Mouse (Mus musculus): ENCODE results near the gene Aatk. TPM values are rescaled to one million over a fixed set of nuclear protein-coding genes. Genes with fewer than 3 reads are reported as not detected.

Aatk gene
- polyA plus RNA-seq, 1 experiment from 2014 or later: 18.6 TPM

DNA sequence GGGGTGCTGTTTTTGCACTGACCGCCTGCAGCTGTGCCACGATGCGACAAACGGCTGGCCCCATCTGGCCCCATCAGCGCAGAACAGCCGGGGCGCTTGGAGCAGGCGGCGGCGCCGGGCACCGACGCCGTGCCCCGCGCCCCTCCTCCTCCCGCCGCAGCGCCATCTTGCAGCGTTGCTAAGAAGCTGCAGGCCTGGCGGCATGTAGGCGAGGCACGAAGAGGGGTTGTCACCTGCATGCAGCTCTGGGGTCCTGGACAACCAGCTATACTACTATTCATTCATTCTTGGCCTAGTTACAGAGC is 1.2 kb upstream of the Aatk start:
- peak overlapping the region; percentile 85; the same call in 1 of the 2 replicates for H3K27ac ChIP-seq
- H3K36me3 ChIP-seq: no peaks in the 10 kb centered on the region
- H3K9me3 ChIP-seq: no peaks in the 10 kb centered on the region
- peak overlapping the region; percentile 87 for H3K9ac ChIP-seq (replicated peaks)
- H3K4me2 ChIP-seq (replicated peaks): peak overlapping the region; percentile 86
- peak; percentile 57 for ATAC-seq
- H3K27me3 ChIP-seq: peaks cover 11% of the 10 kb centered on the region
- under 1% methylated on average over 21 of the region's 23 CpGs for WGBS
- peaks cover 53% of the 10 kb centered on the region for H3K4me1 ChIP-seq (replicated peaks)
- H3K4me3 ChIP-seq (replicated peaks): peak overlapping the region; percentile 65

DNA sequence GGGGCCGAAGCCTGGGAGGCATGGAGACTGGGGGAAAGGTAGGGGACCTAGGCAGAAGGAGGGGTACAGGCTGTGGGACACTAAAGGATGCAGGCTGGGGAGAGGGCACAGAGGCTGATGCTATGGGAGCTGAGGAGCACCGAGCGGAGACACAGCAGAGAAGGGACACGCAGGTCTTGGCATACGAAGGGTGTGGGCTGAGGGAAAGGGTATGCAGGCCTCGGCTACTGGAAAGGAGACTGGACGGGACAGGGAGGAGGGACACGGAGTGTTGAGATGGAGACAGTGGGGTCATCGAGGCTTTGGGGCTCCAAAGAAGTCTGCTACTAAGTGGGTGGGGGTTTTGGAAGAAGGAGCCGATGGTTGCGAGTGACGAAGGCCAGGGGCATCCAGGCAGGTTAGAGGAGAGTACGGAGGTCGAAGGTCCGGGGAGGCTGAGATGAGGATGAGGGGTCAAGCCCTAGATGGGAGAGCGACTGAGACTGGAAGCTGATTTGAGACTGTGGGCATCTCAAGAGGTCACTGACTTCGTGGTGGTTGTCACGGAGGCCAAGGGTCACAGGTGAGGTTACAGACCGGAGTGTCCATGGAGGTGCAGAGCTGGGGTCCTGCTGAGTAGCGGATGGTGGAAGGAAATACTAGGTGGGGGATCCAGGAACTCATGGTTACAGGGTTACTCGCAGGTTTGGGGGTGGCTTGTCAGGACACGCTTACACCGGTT is 724 bp upstream of the Aatk start:
- peaks cover 11% of the 10 kb centered on the region for H3K27me3 ChIP-seq
- WGBS: 7% methylated on average over 23 of the region's 23 CpGs
- H3K4me2 ChIP-seq (replicated peaks): peak overlapping the region; percentile 86
- H3K4me1 ChIP-seq (replicated peaks): peaks cover 53% of the 10 kb centered on the region
- H3K9me3 ChIP-seq: no peaks in the 10 kb centered on the region
- ATAC-seq: peak; percentile 59
- H3K4me3 ChIP-seq (replicated peaks): peak overlapping the region; percentile 65
- no peaks in the 10 kb centered on the region for H3K36me3 ChIP-seq
- peak overlapping the region; percentile 85 for H3K27ac ChIP-seq
- H3K9ac ChIP-seq (replicated peaks): peak overlapping the region; percentile 87

DNA sequence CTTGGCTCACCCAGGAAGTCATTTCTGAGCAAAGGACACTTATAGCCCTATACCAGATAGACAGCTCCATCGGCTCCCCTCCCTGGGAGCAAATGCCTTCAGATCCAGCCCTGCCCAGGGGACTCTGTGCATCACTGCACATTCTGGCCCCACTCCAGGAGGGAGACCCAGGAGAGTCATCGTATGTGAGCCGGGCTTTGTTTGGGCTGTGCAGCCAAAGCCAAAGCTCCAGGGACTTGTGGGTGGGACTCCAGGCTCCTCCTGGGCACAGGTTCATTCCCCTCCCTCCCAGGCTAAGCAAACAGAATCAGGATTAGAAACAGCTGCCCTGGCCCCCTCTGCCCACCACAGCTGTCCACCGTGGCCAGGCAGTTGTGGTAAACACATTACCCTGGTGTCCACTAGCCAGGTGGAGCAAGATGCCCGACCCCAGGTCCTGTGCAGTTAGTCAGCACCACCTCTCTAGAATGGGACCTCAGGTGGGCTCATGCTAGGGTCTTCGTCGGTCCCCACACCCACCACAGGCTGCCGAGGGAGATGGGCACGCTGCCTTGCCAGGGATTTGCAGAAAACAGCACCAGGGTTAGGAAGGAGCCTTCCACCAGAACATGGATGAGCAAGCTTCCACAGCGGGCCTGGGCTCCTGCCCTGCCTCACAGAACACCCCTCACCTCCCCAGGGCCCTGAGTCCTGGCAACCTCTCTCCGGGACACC is 971 bp downstream of the Aatk start:
- H3K9ac ChIP-seq (replicated peaks): peak overlapping the region; percentile 87
- WGBS: 40% methylated on average over 11 of the region's 11 CpGs
- peaks cover 53% of the 10 kb centered on the region for H3K4me1 ChIP-seq (replicated peaks)
- H3K4me2 ChIP-seq (replicated peaks): peak overlapping the region; percentile 86
- peak overlapping the region; percentile 85 for H3K27ac ChIP-seq
- H3K36me3 ChIP-seq: no peaks in the 10 kb centered on the region
- peak; percentile 21; the same call in 1 of the 2 replicates for ATAC-seq
- peaks cover 11% of the 10 kb centered on the region for H3K27me3 ChIP-seq
- H3K4me3 ChIP-seq (replicated peaks): peak overlapping the region; percentile 65
- no peaks in the 10 kb centered on the region for H3K9me3 ChIP-seq

DNA sequence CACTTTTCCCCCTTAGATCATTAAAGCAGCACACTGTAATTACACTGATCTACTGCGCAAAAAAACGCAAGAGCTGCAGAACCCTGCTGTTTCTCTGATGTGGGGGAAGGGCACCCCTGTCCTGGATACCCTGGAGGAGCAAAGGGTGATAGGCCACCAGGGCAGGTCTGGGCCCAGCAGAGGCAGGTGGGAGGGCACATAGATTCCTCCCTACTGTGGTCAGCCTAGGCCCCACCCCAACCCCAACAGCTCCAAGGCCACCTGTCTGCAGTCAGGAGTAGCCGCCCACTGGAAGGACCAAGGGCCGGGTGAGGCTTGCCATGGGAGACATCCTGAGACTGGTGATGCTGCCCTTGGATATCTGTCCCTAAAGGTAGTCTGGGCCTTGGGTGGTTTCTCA is 1.6 kb downstream of the Aatk start:
- WGBS: 63% methylated on average over 4 of the region's 4 CpGs
- H3K4me1 ChIP-seq (replicated peaks): peaks cover 51% of the 10 kb centered on the region
- peak; percentile 7; the same call in 1 of the 2 replicates for ATAC-seq
- peak overlapping the region; percentile 65 for H3K4me3 ChIP-seq (replicated peaks)
- H3K4me2 ChIP-seq (replicated peaks): peak overlapping the region; percentile 86
- H3K27me3 ChIP-seq: peaks cover 11% of the 10 kb centered on the region
- H3K27ac ChIP-seq: peak overlapping the region; percentile 85; the same call in 1 of the 2 replicates
- H3K36me3 ChIP-seq: no peaks in the 10 kb centered on the region
- peak overlapping the region; percentile 87 for H3K9ac ChIP-seq (replicated peaks)
- no peaks in the 10 kb centered on the region for H3K9me3 ChIP-seq

DNA sequence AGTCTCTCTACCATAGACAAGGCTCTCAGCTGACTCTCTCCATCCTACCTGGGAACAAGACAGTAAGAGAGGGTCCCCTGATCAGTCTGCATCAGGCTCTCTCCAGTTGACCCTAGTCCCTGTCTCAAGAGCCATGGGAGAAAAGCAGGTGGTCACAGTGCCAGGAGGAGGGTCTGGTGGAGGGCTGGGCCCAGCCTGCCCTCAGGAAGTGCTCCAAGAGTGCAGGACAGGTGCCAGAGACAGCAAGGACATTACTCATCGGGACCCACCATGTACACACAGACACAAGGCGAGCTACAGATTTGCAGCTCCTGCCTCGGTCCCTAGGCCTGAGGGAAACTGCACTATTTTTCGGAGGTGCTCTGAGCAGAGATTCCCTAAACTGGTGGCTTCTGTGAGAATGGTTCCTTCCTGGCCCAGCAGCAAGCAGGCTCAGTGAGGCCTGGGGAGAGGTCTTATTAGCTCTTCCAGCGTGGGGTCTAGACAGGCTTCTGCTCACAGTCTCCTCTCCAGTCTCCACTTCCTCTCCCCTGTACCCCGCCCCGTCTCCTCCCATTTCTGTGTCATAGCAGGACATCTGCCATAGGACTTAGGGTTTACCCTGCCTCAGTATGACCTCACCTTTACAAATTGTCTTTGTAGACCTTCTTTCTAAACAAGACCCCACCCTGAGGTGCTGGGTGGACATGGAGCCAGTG is 4.7 kb downstream of the Aatk start:
- Histone ChIP-seq H3K27ac (no peak overlapping the region), H3K36me3 (no peaks in the 10 kb centered on the region), H3K27me3 (no peaks in the 10 kb centered on the region), H3K9ac (replicated peaks) (peak overlapping the region; percentile 39; the same call in 1 of the 2 replicates), H3K4me2 (replicated peaks) (no peak overlapping the region), H3K4me3 (replicated peaks) (no peak overlapping the region), H3K4me1 (replicated peaks) (peaks cover 46% of the 10 kb centered on the region), H3K9me3 (no peaks in the 10 kb centered on the region)
- WGBS: 83% methylated on average over 7 of the region's 7 CpGs
- ATAC-seq: no peak

DNA sequence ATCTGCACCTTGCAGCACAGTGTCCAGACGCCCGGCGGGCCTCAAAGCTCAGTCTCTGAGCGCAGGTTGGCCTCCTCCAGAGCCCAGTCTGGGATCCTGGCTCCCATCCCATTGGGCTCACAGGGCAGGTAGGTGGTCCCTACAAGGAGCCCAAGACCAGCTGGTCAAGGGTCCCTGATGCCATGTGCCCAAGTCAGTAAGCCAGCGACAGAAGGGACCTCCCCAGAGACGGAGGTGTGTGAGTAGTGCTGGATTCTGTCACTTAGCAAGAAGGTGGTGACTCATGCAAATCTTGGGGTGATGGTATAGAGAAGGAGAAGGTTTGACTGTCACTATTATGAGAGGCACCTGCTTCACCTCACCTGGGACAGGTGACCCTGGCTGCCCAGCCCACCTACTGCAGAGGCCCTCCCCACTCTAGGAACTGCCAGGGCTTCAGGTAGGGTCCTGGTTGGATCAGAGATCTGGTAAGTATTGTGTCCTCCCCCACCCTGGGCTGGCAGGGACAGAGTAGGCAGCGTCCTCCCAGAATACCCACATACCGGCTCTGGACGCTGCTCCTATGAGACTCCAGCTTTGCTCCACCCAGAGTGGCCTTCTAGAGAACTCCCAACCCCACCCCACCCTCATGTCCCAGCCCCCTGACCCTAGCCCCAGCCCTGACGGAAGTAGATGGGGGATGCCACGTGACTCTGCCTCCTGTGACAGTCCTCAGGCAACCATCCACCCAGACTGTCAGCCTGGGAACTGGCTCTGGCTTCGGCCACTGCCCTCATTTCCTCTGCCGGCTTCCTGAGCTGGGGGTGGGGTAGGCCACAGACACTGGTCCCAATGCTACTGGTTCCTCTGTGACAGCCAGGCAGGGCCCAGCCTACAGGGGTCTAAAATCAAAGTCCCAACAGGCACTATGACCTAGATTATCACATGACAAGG is 5.5 kb downstream of the Aatk start:
- no peaks in the 10 kb centered on the region for H3K27me3 ChIP-seq
- 0 out of 2 replicates have a peak overlapping the region, but pooled peaks have one; percentile 39 for H3K9ac ChIP-seq (replicated peaks)
- H3K4me3 ChIP-seq (replicated peaks): no peak overlapping the region
- H3K9me3 ChIP-seq: no peaks in the 10 kb centered on the region
- 76% methylated on average over 13 of the region's 13 CpGs for WGBS
- no peak overlapping the region for H3K4me2 ChIP-seq (replicated peaks)
- H3K27ac ChIP-seq: no peak overlapping the region
- no peak for ATAC-seq
- H3K36me3 ChIP-seq: no peaks in the 10 kb centered on the region
- peaks cover 44% of the 10 kb centered on the region for H3K4me1 ChIP-seq (replicated peaks)

DNA sequence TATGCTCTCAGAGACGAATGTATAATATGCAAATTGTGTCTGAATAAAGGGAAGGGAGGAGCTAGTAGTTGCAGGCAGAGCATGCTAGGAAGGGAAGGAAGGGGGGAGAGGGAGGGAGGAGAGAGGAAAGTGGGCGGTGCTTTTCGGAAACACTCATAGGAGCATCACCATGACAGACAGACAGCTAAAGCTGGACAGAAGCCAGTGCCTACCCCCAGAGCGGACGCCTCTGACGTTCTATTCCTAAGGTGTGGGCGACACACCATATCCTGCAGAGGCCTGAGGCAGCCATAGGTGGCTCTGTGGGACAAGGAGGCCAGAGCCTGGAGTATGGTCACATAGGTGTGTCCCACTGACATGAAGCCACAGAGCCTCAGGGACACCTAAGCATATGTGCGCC is 6.5 kb downstream of the Aatk start:
- WGBS: 73% methylated on average over 8 of the region's 8 CpGs
- H3K4me1 ChIP-seq (replicated peaks): peaks cover 34% of the 10 kb centered on the region
- ATAC-seq: no peak

DNA sequence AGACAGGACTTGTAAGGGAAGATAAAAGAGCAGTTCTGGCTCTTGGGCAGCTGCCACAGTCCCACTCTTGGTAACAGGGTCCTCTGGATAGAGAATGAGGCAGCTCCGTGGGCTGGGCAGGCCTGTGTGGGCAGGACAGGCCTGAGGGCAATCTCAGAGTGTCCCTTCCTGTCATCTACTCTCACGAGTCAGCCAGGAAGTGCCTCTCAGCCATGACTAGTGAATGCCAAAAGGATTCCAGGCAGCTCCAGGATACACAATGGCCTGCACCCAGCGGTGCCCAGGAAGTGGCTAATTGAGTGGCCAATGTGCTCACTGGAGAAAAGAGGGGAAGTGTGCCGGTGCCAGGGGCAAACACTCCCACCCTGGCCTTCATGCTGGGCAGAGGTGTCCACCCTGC is 7.4 kb downstream of the Aatk start:
- ATAC-seq: no peak

More for the DNA sequence above, 6.5 kb downstream of the Aatk start:
- no peaks in the 10 kb centered on the region for H3K36me3 ChIP-seq
- no peak overlapping the region for H3K9ac ChIP-seq (replicated peaks)
- H3K9me3 ChIP-seq: no peaks in the 10 kb centered on the region
- no peak overlapping the region for H3K4me2 ChIP-seq (replicated peaks)
- no peak overlapping the region for H3K4me3 ChIP-seq (replicated peaks)
- H3K27ac ChIP-seq: no peak overlapping the region
- H3K27me3 ChIP-seq: no peaks in the 10 kb centered on the region

DNA sequence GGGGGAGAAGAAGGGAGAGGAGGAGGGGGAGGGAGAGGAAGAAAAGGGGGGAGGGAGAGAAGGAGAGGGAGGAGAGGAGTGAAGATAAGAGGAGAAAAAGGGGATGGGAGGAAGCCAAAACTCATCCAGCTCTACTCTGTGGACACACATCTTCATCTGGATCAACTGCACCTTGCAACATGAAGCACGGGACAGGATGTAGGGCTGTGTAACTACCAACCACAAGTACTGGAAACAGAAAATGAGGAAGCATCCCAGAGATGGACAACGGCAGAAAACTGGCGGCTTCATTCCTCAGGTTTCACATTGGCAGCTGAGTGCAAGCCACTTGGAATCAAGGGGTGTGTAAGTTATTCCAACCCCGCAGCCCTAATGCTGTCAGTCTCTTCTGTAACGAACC is 12.2 kb downstream of the Aatk start:
- no peak overlapping the region for H3K4me3 ChIP-seq (replicated peaks)
- ATAC-seq: no peak
- no peak overlapping the region for H3K4me2 ChIP-seq (replicated peaks)
- H3K27me3 ChIP-seq: no peaks in the 10 kb centered on the region
- peaks cover 23% of the 10 kb centered on the region for H3K4me1 ChIP-seq (replicated peaks)
- no peaks in the 10 kb centered on the region for H3K9me3 ChIP-seq
- no peak overlapping the region for H3K27ac ChIP-seq
- 80% methylated on average over 5 of the region's 5 CpGs for WGBS
- no peak overlapping the region for H3K9ac ChIP-seq (replicated peaks)
- H3K36me3 ChIP-seq: no peaks in the 10 kb centered on the region

More for the DNA sequence above, 7.4 kb downstream of the Aatk start:
- H3K9ac ChIP-seq (replicated peaks): no peak overlapping the region; the same call in 1 of the 2 replicates
- no peak overlapping the region for H3K4me2 ChIP-seq (replicated peaks)
- no peaks in the 10 kb centered on the region for H3K27me3 ChIP-seq
- H3K27ac ChIP-seq: peak overlapping the region; percentile 30; the same call in 1 of the 2 replicates
- WGBS: 47% methylated on average over 4 of the region's 4 CpGs
- no peak overlapping the region for H3K4me3 ChIP-seq (replicated peaks)
- H3K36me3 ChIP-seq: no peaks in the 10 kb centered on the region
- H3K9me3 ChIP-seq: no peaks in the 10 kb centered on the region
- peaks cover 27% of the 10 kb centered on the region for H3K4me1 ChIP-seq (replicated peaks)

DNA sequence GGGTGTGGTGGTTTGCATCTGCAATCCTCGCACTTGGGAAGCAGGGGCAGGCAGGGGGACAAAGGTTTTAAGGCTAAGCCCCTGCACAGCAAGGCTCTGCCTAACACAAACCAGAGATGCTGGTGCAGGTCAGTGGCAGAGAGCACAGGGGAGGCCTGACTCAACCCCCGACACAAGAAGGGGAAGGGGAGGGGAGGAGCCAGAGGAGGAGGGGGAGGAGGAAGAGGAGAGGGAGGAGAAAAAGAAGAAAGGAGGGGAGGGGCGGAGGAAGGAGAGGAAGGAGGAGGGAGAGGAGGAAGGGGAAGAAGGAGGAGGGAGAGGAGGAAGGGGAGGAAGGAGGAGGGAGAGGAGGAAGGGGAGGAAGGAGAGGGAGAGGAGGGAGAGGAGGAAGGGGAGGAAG is 12.7 kb downstream of the Aatk start:
- no peak overlapping the region for H3K4me3 ChIP-seq (replicated peaks)
- no peaks in the 10 kb centered on the region for H3K9me3 ChIP-seq
- H3K27me3 ChIP-seq: no peaks in the 10 kb centered on the region
- no peak overlapping the region; the same call in 1 of the 2 replicates for H3K27ac ChIP-seq
- WGBS: 32% methylated on average over 3 of the region's 3 CpGs
- no peak overlapping the region for H3K4me2 ChIP-seq (replicated peaks)
- no peak for ATAC-seq
- H3K4me1 ChIP-seq (replicated peaks): peaks cover 20% of the 10 kb centered on the region; the same call in 1 of the 2 replicates
- H3K36me3 ChIP-seq: no peaks in the 10 kb centered on the region
- no peak overlapping the region for H3K9ac ChIP-seq (replicated peaks)

DNA sequence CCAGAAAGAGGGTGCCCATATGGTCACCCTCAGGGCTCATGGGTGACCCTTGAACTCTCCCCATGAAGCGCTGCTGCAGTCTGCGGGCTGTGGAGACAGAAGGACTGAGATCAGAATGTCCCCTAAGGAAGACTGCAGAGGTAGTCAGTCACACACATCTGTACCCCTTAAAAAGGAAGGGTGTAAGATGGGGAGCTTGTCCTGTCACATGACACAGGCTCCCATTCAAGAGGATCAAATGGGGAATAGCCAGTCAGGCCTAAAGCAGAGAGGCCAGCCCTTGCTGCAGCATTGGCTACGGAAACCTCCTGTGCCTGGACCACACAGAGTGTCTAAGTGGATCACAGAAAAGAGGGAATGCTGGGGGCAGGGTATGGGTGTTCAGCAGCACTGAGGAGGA is 13.5 kb downstream of the Aatk start:
- H3K4me2 ChIP-seq (replicated peaks): no peak overlapping the region
- H3K4me1 ChIP-seq (replicated peaks): peaks cover 20% of the 10 kb centered on the region; the same call in 1 of the 2 replicates
- H3K36me3 ChIP-seq: no peaks in the 10 kb centered on the region
- H3K27ac ChIP-seq: no peak overlapping the region
- 65% methylated on average over 3 of the region's 3 CpGs for WGBS
- H3K27me3 ChIP-seq: no peaks in the 10 kb centered on the region
- H3K9ac ChIP-seq (replicated peaks): 0 out of 2 replicates have a peak overlapping the region, but pooled peaks have one; percentile 2
- H3K9me3 ChIP-seq: no peaks in the 10 kb centered on the region
- no peak for ATAC-seq
- no peak overlapping the region for H3K4me3 ChIP-seq (replicated peaks)

All from midbrain, embryonic 13.5 days (tissue).